Mouse (Mus musculus): ENCODE results near the gene 4930507D05Rik. TPM values are rescaled to one million over a fixed set of nuclear protein-coding genes. Genes with fewer than 3 reads are reported as not detected.

Gene 4930507D05Rik
- polyA plus RNA-seq (2014; fragmentation: Nextera tagmentation; extraction: Ambion mirVana) = 0.89 and 1.2 TPM in 2 replicates

- under 1% methylated on average over 73 of the region's 73 CpGs for WGBS
- H3K9me3 ChIP-seq (replicated peaks; ENCODE audit: control insufficient read depth, low read length) = no peaks in the 10 kb centered on the region
- peak within 1 kb of the TSS; percentile 57 for H3K4me2 ChIP-seq (ENCODE audit: low read depth, low read length)
- no peaks in the 10 kb centered on the region; the same call in 1 of the 2 replicates for H3K36me3 ChIP-seq (replicated peaks; ENCODE audit: control insufficient read depth, insufficient read depth, low read depth, low read length)
- no peaks in the 10 kb centered on the region for H3K4me1 ChIP-seq (ENCODE audit: control insufficient read depth, insufficient read depth, low read length)
- H3K27me3 ChIP-seq (ENCODE audit: control insufficient read depth, insufficient read depth, low read length) = no peaks in the 10 kb centered on the region
- peak; percentile 92 for DNase-seq (ENCODE audit: low spot score)
- H3K4me3 ChIP-seq (ENCODE audit: low read depth, low read length) = peak within 1 kb of the TSS; percentile 96
- peak within 1 kb of the TSS; percentile 94 for H3K9ac ChIP-seq (replicated peaks; ENCODE audit: low read length)
- ATAC-seq (replicated peaks; ENCODE audit: insufficient number of reproducible peaks, low FRiP score, low TSS enrichment, low read depth) = peak; percentile 82
- peak within 1 kb of the TSS; percentile 79 for H3K27ac ChIP-seq (replicated peaks; ENCODE audit: low read depth, low read length)
Measured at GRCm38 (mm10) chr10:62449364-62450279, at the start of gene 4930507D05Rik, which contains the start of gene Supv3l1. TSS of gene 4930507D05Rik (plus strand) at chr10:62449489. TSS of gene Supv3l1 (minus strand) at chr10:62449738.

- Histone ChIP-seq H3K9ac (replicated peaks; ENCODE audit: low read length) (no peak overlapping the region), H3K4me3 (ENCODE audit: low read depth, low read length) (no peak overlapping the region), H3K4me2 (ENCODE audit: low read depth, low read length) (no peak overlapping the region), H3K27ac (replicated peaks; ENCODE audit: low read depth, low read length) (no peak overlapping the region), H3K27me3 (ENCODE audit: control insufficient read depth, insufficient read depth, low read length) (no peaks in the 10 kb centered on the region), H3K4me1 (ENCODE audit: control insufficient read depth, insufficient read depth, low read length) (no peaks in the 10 kb centered on the region), H3K36me3 (replicated peaks; ENCODE audit: control insufficient read depth, insufficient read depth, low read depth, low read length) (no peaks in the 10 kb centered on the region), H3K9me3 (replicated peaks; ENCODE audit: control insufficient read depth, low read length) (no peaks in the 10 kb centered on the region)
- ATAC-seq (replicated peaks; ENCODE audit: insufficient number of reproducible peaks, low FRiP score, low TSS enrichment, low read depth) (no peak), DNase-seq (ENCODE audit: low spot score) (no peak)
- WGBS = 84% methylated on average over 19 of the region's 19 CpGs
Measured at GRCm38 (mm10) chr10:62401641-62402111, 47.6 kb upstream of the 4930507D05Rik start.

- ATAC-seq (replicated peaks; ENCODE audit: insufficient number of reproducible peaks, low FRiP score, low TSS enrichment, low read depth) = no peak
- peak overlapping the region; percentile 29; the same call in 1 of the 2 replicates for H3K4me2 ChIP-seq (ENCODE audit: low read depth, low read length)
- no peaks in the 10 kb centered on the region for H3K9me3 ChIP-seq (replicated peaks; ENCODE audit: control insufficient read depth, low read length)
- H3K4me1 ChIP-seq (ENCODE audit: control insufficient read depth, insufficient read depth, low read length) = no peaks in the 10 kb centered on the region
- 39% methylated on average over 14 of the region's 14 CpGs for WGBS
- no peak overlapping the region for H3K27ac ChIP-seq (replicated peaks; ENCODE audit: low read depth, low read length)
- H3K27me3 ChIP-seq (ENCODE audit: control insufficient read depth, insufficient read depth, low read length) = no peaks in the 10 kb centered on the region
- peak; percentile 50 for DNase-seq (ENCODE audit: low spot score)
- H3K36me3 ChIP-seq (replicated peaks; ENCODE audit: control insufficient read depth, insufficient read depth, low read depth, low read length) = no peaks in the 10 kb centered on the region
- H3K4me3 ChIP-seq (ENCODE audit: low read depth, low read length) = no peak overlapping the region
- H3K9ac ChIP-seq (replicated peaks; ENCODE audit: low read length) = no peak overlapping the region; the same call in 1 of the 2 replicates
Measured at GRCm38 (mm10) chr10:62404901-62405300, 44.4 kb upstream of the 4930507D05Rik start.

GRCm38 (mm10) chr10:62410943-62411342 is 38.3 kb upstream of the 4930507D05Rik start:
- Histone ChIP-seq H3K9me3 (replicated peaks; ENCODE audit: control insufficient read depth, low read length) (no peaks in the 10 kb centered on the region), H3K36me3 (replicated peaks; ENCODE audit: control insufficient read depth, insufficient read depth, low read depth, low read length) (no peaks in the 10 kb centered on the region), H3K27me3 (ENCODE audit: control insufficient read depth, insufficient read depth, low read length) (no peaks in the 10 kb centered on the region), H3K27ac (replicated peaks; ENCODE audit: low read depth, low read length) (no peak overlapping the region), H3K4me3 (ENCODE audit: low read depth, low read length) (no peak overlapping the region), H3K4me1 (ENCODE audit: control insufficient read depth, insufficient read depth, low read length) (no peaks in the 10 kb centered on the region), H3K9ac (replicated peaks; ENCODE audit: low read length) (no peak overlapping the region), H3K4me2 (ENCODE audit: low read depth, low read length) (no peak overlapping the region)
- ATAC-seq (replicated peaks; ENCODE audit: insufficient number of reproducible peaks, low FRiP score, low TSS enrichment, low read depth) (no peak), DNase-seq (ENCODE audit: low spot score) (peak; percentile 78)
- 11% methylated on average over 5 of the region's 5 CpGs for WGBS

GRCm38 (mm10) chr10:62411431-62412410 is 37.6 kb upstream of the 4930507D05Rik start:
- no peaks in the 10 kb centered on the region for H3K27me3 ChIP-seq (ENCODE audit: control insufficient read depth, insufficient read depth, low read length)
- no peak for DNase-seq (ENCODE audit: low spot score)
- H3K9ac ChIP-seq (replicated peaks; ENCODE audit: low read length) = no peak overlapping the region
- H3K9me3 ChIP-seq (replicated peaks; ENCODE audit: control insufficient read depth, low read length) = no peaks in the 10 kb centered on the region
- ATAC-seq (replicated peaks; ENCODE audit: insufficient number of reproducible peaks, low FRiP score, low TSS enrichment, low read depth) = no peak
- no peak overlapping the region for H3K4me3 ChIP-seq (ENCODE audit: low read depth, low read length)
- H3K36me3 ChIP-seq (replicated peaks; ENCODE audit: control insufficient read depth, insufficient read depth, low read depth, low read length) = no peaks in the 10 kb centered on the region
- no peak overlapping the region for H3K27ac ChIP-seq (replicated peaks; ENCODE audit: low read depth, low read length)
- WGBS = 69% methylated on average over 19 of the region's 19 CpGs
- H3K4me1 ChIP-seq (ENCODE audit: control insufficient read depth, insufficient read depth, low read length) = no peaks in the 10 kb centered on the region
- no peak overlapping the region for H3K4me2 ChIP-seq (ENCODE audit: low read depth, low read length)

- no peak overlapping the region for H3K27ac ChIP-seq (replicated peaks; ENCODE audit: low read depth, low read length)
- no peak overlapping the region for H3K4me2 ChIP-seq (ENCODE audit: low read depth, low read length)
- WGBS = 32% methylated on average over 8 of the region's 8 CpGs
- H3K4me1 ChIP-seq (ENCODE audit: control insufficient read depth, insufficient read depth, low read length) = no peaks in the 10 kb centered on the region
- H3K36me3 ChIP-seq (replicated peaks; ENCODE audit: control insufficient read depth, insufficient read depth, low read depth, low read length) = no peaks in the 10 kb centered on the region
- no peaks in the 10 kb centered on the region for H3K9me3 ChIP-seq (replicated peaks; ENCODE audit: control insufficient read depth, low read length)
- H3K27me3 ChIP-seq (ENCODE audit: control insufficient read depth, insufficient read depth, low read length) = no peaks in the 10 kb centered on the region
- no peak overlapping the region for H3K9ac ChIP-seq (replicated peaks; ENCODE audit: low read length)
- H3K4me3 ChIP-seq (ENCODE audit: low read depth, low read length) = no peak overlapping the region
- ATAC-seq (replicated peaks; ENCODE audit: insufficient number of reproducible peaks, low FRiP score, low TSS enrichment, low read depth) (no peak), DNase-seq (ENCODE audit: low spot score) (no peak)
Measured at GRCm38 (mm10) chr10:62412906-62413605, 36.2 kb upstream of the 4930507D05Rik start.

GRCm38 (mm10) chr10:62413606-62413982 is 35.7 kb upstream of the 4930507D05Rik start:
- no peaks in the 10 kb centered on the region for H3K9me3 ChIP-seq (replicated peaks; ENCODE audit: control insufficient read depth, low read length)
- H3K36me3 ChIP-seq (replicated peaks; ENCODE audit: control insufficient read depth, insufficient read depth, low read depth, low read length) = no peaks in the 10 kb centered on the region
- H3K4me3 ChIP-seq (ENCODE audit: low read depth, low read length) = no peak overlapping the region
- DNase-seq (ENCODE audit: low spot score) = no peak
- no peak overlapping the region for H3K9ac ChIP-seq (replicated peaks; ENCODE audit: low read length)
- no peaks in the 10 kb centered on the region for H3K4me1 ChIP-seq (ENCODE audit: control insufficient read depth, insufficient read depth, low read length)
- no peak for ATAC-seq (replicated peaks; ENCODE audit: insufficient number of reproducible peaks, low FRiP score, low TSS enrichment, low read depth)
- no peaks in the 10 kb centered on the region for H3K27me3 ChIP-seq (ENCODE audit: control insufficient read depth, insufficient read depth, low read length)
- WGBS = 41% methylated on average over 4 of the region's 4 CpGs
- no peak overlapping the region for H3K4me2 ChIP-seq (ENCODE audit: low read depth, low read length)
- H3K27ac ChIP-seq (replicated peaks; ENCODE audit: low read depth, low read length) = no peak overlapping the region
